Mouse (Mus musculus) cerebellum, adult 2 months (tissue): ENCODE measurements around the gene Sphk1.

Experiments
- CTCF ChIP-seq: fragments of 200-500 bp; IDR thresholded peaks from 2 replicates; pipeline ENCODE4 v1.5.1; 2011; ENCODE audit warnings: low read depth, mild to moderate bottlenecking, control low read depth, low read length, moderate library complexity, borderline replicate concordance; ENCODE audit not compliant: insufficient read depth
- POLR2A ChIP-seq: fragments of 200-500 bp; IDR thresholded peaks from 2 replicates; pipeline ENCODE4 v1.6.1; 2011; ENCODE audit warnings: low read length, control low read depth, borderline replicate concordance; ENCODE audit not compliant: insufficient read depth

- TF ChIP-seq CTCF (no peak), POLR2A (no peak)
These were observed 48.9 kb upstream of the Sphk1 start for GRCm38 (mm10) chr11:116481776-116482175.
